Mouse (Mus musculus) CH12.LX (cell line): ENCODE data around the gene Ankrd34b. TPM values are rescaled to one million over a fixed set of nuclear protein-coding genes. Genes with fewer than 3 reads are reported as not detected.

Experiments used
- DNase-seq: peaks from one replicate; pipeline ENCODE4 v3.0.0-alpha.2; 2013; ENCODE audit errors: extremely low read depth
- H3K27ac ChIP-seq: 2 replicates; pipeline ENCODE4 v1.5.1; 2012; ENCODE audit warnings: low read depth, mild to moderate bottlenecking, control low read depth, moderate library complexity; ENCODE audit not compliant: insufficient read depth
- H3K27me3 ChIP-seq: replicated peaks from 2 replicates; pipeline ENCODE3; 2012; ENCODE audit warnings: inconsistent platforms
- H3K36me3 ChIP-seq, 2 experiments: replicated peaks in 1 of 2; 2 replicates each; pipeline versions ENCODE3 to v1.6.1; 2012; ENCODE audit warnings: inconsistent platforms in 1 of 2, low read length in 1 of 2, mild to moderate bottlenecking in 1 of 2, mixed read lengths in 1 of 2, moderate library complexity in 1 of 2; ENCODE audit not compliant: control insufficient read depth in 1 of 2, insufficient read depth in 1 of 2
- H3K4me1 ChIP-seq, 2 experiments: 2 replicates each; pipeline ENCODE4 v1.6.1; 2012; ENCODE audit warnings: inconsistent platforms in 1 of 2, moderate library complexity in 1 of 2; ENCODE audit not compliant: insufficient read depth in 2 of 2, control insufficient read depth in 1 of 2
- H3K4me2 ChIP-seq: 2 replicates; pipeline ENCODE4 v1.6.1; 2012; ENCODE audit warnings: low read depth, mild to moderate bottlenecking, control low read depth; ENCODE audit not compliant: poor library complexity, insufficient read depth, severe bottlenecking
- H3K4me3 ChIP-seq, 3 experiments: fragments of 150-350 bp in 1 of 3; sonication (generic) in 1 of 3; replicated peaks in 1 of 3; 2 replicates each; pipeline versions ENCODE3 to v1.5.1; 2011 to 2012; ENCODE audit warnings: low read depth in 2 of 3, low read length in 2 of 3, mild to moderate bottlenecking in 2 of 3, moderate library complexity in 2 of 3, control low read depth in 1 of 3, improper control_type of control experiment in 1 of 3, inconsistent platforms in 1 of 3, mixed read lengths in 1 of 3; ENCODE audit not compliant: poor library complexity in 1 of 3
- H3K79me2 ChIP-seq: replicated peaks from 2 replicates; pipeline ENCODE4 v1.6.1; 2012; ENCODE audit warnings: mild to moderate bottlenecking, moderate library complexity; ENCODE audit not compliant: control insufficient read depth, poor library complexity, insufficient read depth, severe bottlenecking; ENCODE audit errors: extremely low read depth
- H3K9ac ChIP-seq: 2 replicates; pipeline ENCODE4 v1.6.1; 2012; ENCODE audit warnings: low read depth, mild to moderate bottlenecking, control low read depth, moderate library complexity; ENCODE audit not compliant: insufficient read depth
- H3K9me3 ChIP-seq: replicated peaks from 2 replicates; pipeline ENCODE3; 2012; ENCODE audit warnings: low read length, inconsistent platforms, mixed read lengths
- BHLHE40 ChIP-seq: IDR thresholded peaks from 2 replicates; pipeline ENCODE4 v1.6.1; 2011; ENCODE audit warnings: mild to moderate bottlenecking, low read depth, low read length, improper control_type of control experiment
- CHD1 ChIP-seq: IDR thresholded peaks from 2 replicates; pipeline ENCODE4 v1.6.1; 2012; ENCODE audit warnings: low read depth, low read length, improper control_type of control experiment, inconsistent platforms
- CTCF ChIP-seq, 2 experiments: IDR thresholded peaks in 1 of 2; conservative IDR thresholded peaks in 1 of 2; 2 replicates each; pipeline ENCODE4 v1.5.1; 2011 to 2012; ENCODE audit warnings: low read depth in 2 of 2, low read length in 2 of 2, improper control_type of control experiment in 1 of 2, inconsistent platforms in 1 of 2, mild to moderate bottlenecking in 1 of 2, moderate library complexity in 1 of 2
- ETS1 ChIP-seq: conservative IDR thresholded peaks from 2 replicates; pipeline ENCODE4 v1.6.1; 2012; ENCODE audit warnings: low read depth, mild to moderate bottlenecking, inconsistent platforms, low read length, improper control_type of control experiment, moderate library complexity
- IRF4 ChIP-seq: IDR thresholded peaks from 2 replicates; pipeline ENCODE4 v1.6.1; 2014; ENCODE audit warnings: low read depth, mild to moderate bottlenecking, inconsistent platforms, low read length, improper control_type of control experiment
- JUN ChIP-seq: IDR thresholded peaks from 2 replicates; pipeline ENCODE4 v1.6.1; 2011; ENCODE audit warnings: low read depth, mild to moderate bottlenecking, low read length, improper control_type of control experiment, moderate library complexity; ENCODE audit not compliant: insufficient read depth
- JUND ChIP-seq: conservative IDR thresholded peaks from 2 replicates; pipeline ENCODE4 v1.6.1; 2011; ENCODE audit warnings: low read depth, low read length, improper control_type of control experiment
- KAT2A ChIP-seq: IDR thresholded peaks from 2 replicates; pipeline ENCODE4 v1.6.1; 2012; ENCODE audit warnings: low read length, improper control_type of control experiment, inconsistent platforms; ENCODE audit not compliant: insufficient replicate concordance
- MAFK ChIP-seq: IDR thresholded peaks from 2 replicates; pipeline ENCODE4 v1.6.1; 2011; ENCODE audit warnings: low read length, improper control_type of control experiment; ENCODE audit not compliant: insufficient replicate concordance
- MAX ChIP-seq: IDR thresholded peaks from 2 replicates; pipeline ENCODE4 v1.6.1; 2011; ENCODE audit warnings: low read length, improper control_type of control experiment
- MAZ ChIP-seq: IDR thresholded peaks from 2 replicates; pipeline ENCODE4 v1.6.1; 2012; ENCODE audit warnings: low read depth, mild to moderate bottlenecking, inconsistent platforms, low read length, improper control_type of control experiment, moderate library complexity
- MEF2A ChIP-seq: IDR thresholded peaks from 2 replicates; pipeline ENCODE4 v1.6.1; 2014; ENCODE audit warnings: low read depth, mild to moderate bottlenecking, inconsistent platforms, low read length, improper control_type of control experiment, borderline replicate concordance
- MXI1 ChIP-seq: IDR thresholded peaks from 2 replicates; pipeline ENCODE4 v1.6.1; 2011; ENCODE audit warnings: mild to moderate bottlenecking, low read depth, low read length, improper control_type of control experiment
- MYC ChIP-seq: IDR thresholded peaks from 2 replicates; pipeline ENCODE4 v1.6.1; 2011; ENCODE audit warnings: low read depth, mild to moderate bottlenecking, improper control_type of control experiment, low read length
- NELFE ChIP-seq: IDR thresholded peaks from 2 replicates; pipeline ENCODE4 v1.6.1; 2011; ENCODE audit warnings: low read depth, low read length, improper control_type of control experiment
- NRF1 ChIP-seq: IDR thresholded peaks from 2 replicates; pipeline ENCODE4 v1.6.1; 2014; ENCODE audit warnings: low read depth, mild to moderate bottlenecking, inconsistent platforms, low read length, improper control_type of control experiment, moderate library complexity
- POLR2A ChIP-seq: IDR thresholded peaks from 2 replicates; pipeline ENCODE4 v1.6.1; 2011; ENCODE audit warnings: low read depth, mild to moderate bottlenecking, improper control_type of control experiment, low read length
- RAD21 ChIP-seq: IDR thresholded peaks from 2 replicates; pipeline ENCODE4 v1.6.1; 2011; ENCODE audit warnings: low read depth, mild to moderate bottlenecking, low read length, improper control_type of control experiment, moderate library complexity
- RCOR1 ChIP-seq: conservative IDR thresholded peaks from 2 replicates; pipeline ENCODE4 v1.6.1; 2012; ENCODE audit warnings: low read depth, mild to moderate bottlenecking, inconsistent platforms, low read length, improper control_type of control experiment
- SMC3 ChIP-seq: IDR thresholded peaks from 2 replicates; pipeline ENCODE4 v1.6.1; 2011; ENCODE audit warnings: low read depth, low read length, improper control_type of control experiment
- TBP ChIP-seq: conservative IDR thresholded peaks from 2 replicates; pipeline ENCODE4 v1.6.1; 2011; ENCODE audit warnings: low read depth, low read length, improper control_type of control experiment
- USF1 ChIP-seq: IDR thresholded peaks from 2 replicates; pipeline ENCODE4 v1.6.1; 2014; ENCODE audit warnings: low read depth, mild to moderate bottlenecking, inconsistent platforms, low read length, improper control_type of control experiment
- USF2 ChIP-seq: conservative IDR thresholded peaks from 2 replicates; pipeline ENCODE4 v1.6.1; 2011; ENCODE audit warnings: low read depth, low read length, improper control_type of control experiment
- ZC3H11A ChIP-seq: IDR thresholded peaks from 2 replicates; pipeline ENCODE4 v1.6.1; 2012; ENCODE audit warnings: low read depth, mild to moderate bottlenecking, inconsistent platforms, low read length, improper control_type of control experiment
- ZKSCAN1 ChIP-seq: IDR thresholded peaks from 2 replicates; pipeline ENCODE4 v1.6.1; 2012; ENCODE audit warnings: low read depth, inconsistent platforms, low read length, improper control_type of control experiment, borderline replicate concordance
- ZMIZ1 ChIP-seq: IDR thresholded peaks from 2 replicates; pipeline ENCODE4 v1.6.1; 2012; ENCODE audit warnings: low read depth, mild to moderate bottlenecking, inconsistent platforms, low read length, improper control_type of control experiment
- ZNF384 ChIP-seq: IDR thresholded peaks from 2 replicates; pipeline ENCODE4 v1.6.1; 2012; ENCODE audit warnings: low read depth, low read length, improper control_type of control experiment, inconsistent platforms
- dilution Hi-C: fragments of 300-500 bp; cut with MboI; formaldehyde crosslinking; loops from 2 replicates; pipeline ENCODE4 v1.14.3; 2020; ENCODE audit warnings: low sequenced_read_pairs; ENCODE audit not compliant: extremely low pct_unique_long_range_greater_than_20kb, extremely low pct_ligation_motif_present
- in situ Hi-C: fragments of 300-500 bp; cut with MboI; formaldehyde crosslinking; loops from 3 replicates; pipeline ENCODE4 v1.14.3; 2019; ENCODE audit warnings: low sequenced_read_pairs, low pct_ligation_motif_present, low pct_unique_long_range_greater_than_20kb, mixed read lengths
- polyA plus RNA-seq: library from polyadenylated mRNA; unstranded; fragments of >175 nt; gene quantifications from 2 replicates; pipeline ENCODE4 v1.2.1, GENCODE M21; 2012; ENCODE audit warnings: low read depth; ENCODE audit not compliant: insufficient read length
- total RNA-seq, 2 experiments: library from RNA; depleted of rRNA; stranded (reverse); fragments of 300-350 nt in 1 of 2; fragments of >200 nt in 1 of 2; gene quantifications; 2 replicates each; pipeline ENCODE4 v1.2.3; 2012 to 2014

The Ankrd34b gene
- total and polyA plus RNA-seq, 3 experiments, result not detected

DNA sequence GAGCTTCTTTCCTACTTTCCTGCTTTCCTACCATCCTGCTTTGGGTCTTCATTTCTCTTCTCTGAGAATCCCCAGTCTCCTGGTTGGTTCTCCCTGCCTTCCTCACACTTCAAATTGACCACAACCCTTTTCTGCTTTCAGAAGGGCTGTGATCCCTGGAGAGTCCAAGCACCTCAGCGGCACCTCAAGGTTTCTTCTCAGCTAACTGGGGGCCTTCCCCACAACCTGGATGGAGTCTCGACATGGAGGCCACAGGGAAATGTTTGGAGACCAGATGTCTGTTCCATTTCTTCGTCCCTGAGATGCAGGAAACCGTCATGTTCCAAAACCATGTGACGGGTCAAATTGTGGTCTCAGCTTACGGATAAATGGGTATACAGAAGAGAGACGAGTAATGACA is 21.2 kb downstream of the Ankrd34b start:
- no peaks in the 10 kb centered on the region for H3K36me3 ChIP-seq
- no peaks in the 10 kb centered on the region for H3K27me3 ChIP-seq
- dilution Hi-C loops, result no loop called here
- no peak overlapping the region for H3K4me3 ChIP-seq
- in situ Hi-C loops, result no loop called here
- no peaks in the 10 kb centered on the region for H3K79me2 ChIP-seq
- no peak for DNase-seq
- H3K4me1 ChIP-seq, result no peaks in the 10 kb centered on the region
- no peaks in the 10 kb centered on the region for H3K9me3 ChIP-seq
- H3K9ac ChIP-seq, result no peak overlapping the region
- TF ChIP-seq USF2 (no peak), MXI1 (no peak), ZKSCAN1 (no peak), CHD1 (no peak), NRF1 (no peak), MYC (no peak), MEF2A (no peak), ZNF384 (no peak), SMC3 (no peak), BHLHE40 (no peak), ZMIZ1 (no peak), RCOR1 (no peak), USF1 (no peak), TBP (no peak), IRF4 (no peak), MAX (no peak), RAD21 (no peak)
- no peak overlapping the region for H3K27ac ChIP-seq
- H3K4me2 ChIP-seq, result no peak overlapping the region

DNA sequence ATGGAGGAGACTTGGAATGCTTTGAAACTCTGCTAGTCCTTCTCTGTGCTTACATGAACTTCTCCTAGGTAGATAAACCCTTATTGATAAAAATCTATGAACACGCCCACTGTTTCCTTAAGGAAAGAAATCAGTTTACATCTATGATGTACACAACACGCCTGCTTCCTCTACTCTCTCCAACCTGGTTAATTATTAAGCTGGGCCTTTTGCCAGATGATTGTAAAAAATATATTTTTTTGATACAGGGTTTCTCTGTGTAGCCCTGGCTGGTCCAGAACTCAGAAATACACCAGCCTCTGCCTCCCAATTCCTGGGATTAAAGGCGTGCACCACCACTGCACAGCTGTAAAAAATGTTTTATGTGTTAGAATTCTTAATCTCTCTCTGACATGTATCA is 39.0 kb downstream of the Ankrd34b start:
- in situ Hi-C loops (no loop called here), dilution Hi-C loops (no loop called here)
- no peaks in the 10 kb centered on the region for H3K79me2 ChIP-seq

More for the DNA sequence above, 39.0 kb downstream of the Ankrd34b start:
- no peak overlapping the region for H3K4me3 ChIP-seq
- no peak for DNase-seq
- no peak overlapping the region for H3K9ac ChIP-seq
- no peaks in the 10 kb centered on the region for H3K4me1 ChIP-seq
- H3K4me2 ChIP-seq, result no peak overlapping the region
- H3K36me3 ChIP-seq, result peaks cover 0 to 9% of the 10 kb centered on the region in 2 experiments
- no peak overlapping the region for H3K27ac ChIP-seq
- TF ChIP-seq ETS1 (no peak), POLR2A (no peak), JUND (no peak), ZMIZ1 (no peak), NELFE (no peak), CHD1 (no peak), JUN (no peak), MYC (no peak), KAT2A (no peak), MAFK (no peak), ZC3H11A (no peak), RAD21 (no peak), MEF2A (no peak), MAZ (no peak), RCOR1 (no peak), TBP (no peak), MAX (no peak), IRF4 (no peak), CTCF (conservative IDR thresholded peaks at IDR 0.05 in 1 of 2, IDR thresholded peaks at IDR 0.05 in 1 of 2; ENCODE audit: low read depth in 2 of 2, low read length in 2 of 2) (no peak)
- H3K9me3 ChIP-seq, result no peaks in the 10 kb centered on the region
- H3K27me3 ChIP-seq, result no peaks in the 10 kb centered on the region
